Mouse (Mus musculus) B cell, adult (primary cell): ENCODE measurements around the gene E130218I03Rik. TPM values are rescaled to one million over a fixed set of nuclear protein-coding genes. Genes with fewer than 3 reads are reported as not detected.

Source experiments
- total RNA-seq: library from RNA; stranded (reverse); gene quantifications from 4 replicates; pipeline ENCODE4 v1.2.4, GENCODE M21; 2023; ENCODE audit not compliant: inconsistent age

The E130218I03Rik gene
- not detected in 4 replicates for total RNA-seq

GRCm38 (mm10) chr4:134243516-134244250, at the start of gene E130218I03Rik:
Gene E130218I03Rik, plus strand, starts transcription at chr4:134243662.

GRCm38 (mm10) chr4:134202904-134203303, 40.6 kb upstream of the E130218I03Rik start, which contains the start of gene Gm7534:
Gene Gm7534, minus strand, starts transcription at chr4:134203004.

GRCm38 (mm10) chr4:134227194-134227593, 16.3 kb upstream of the E130218I03Rik start, which contains the start of gene Catsper4:
Gene Catsper4, minus strand, starts transcription at chr4:134227383.

GRCm38 (mm10) chr4:134238279-134238651, 5.2 kb upstream of the E130218I03Rik start, which contains the start of gene Cnksr1:
Gene Cnksr1, minus strand, starts transcription at chr4:134238399.

GRCm38 (mm10) chr4:134245148-134245843, 1.8 kb downstream of the E130218I03Rik start, which contains the start of gene Zfp593:
Gene Zfp593, minus strand, starts transcription at chr4:134245592.

GRCm38 (mm10) chr4:134246719-134247258, 3.3 kb downstream of the E130218I03Rik start, which contains the start of gene Gm30191:
Gene Gm30191, plus strand, starts transcription at chr4:134246935.

GRCm38 (mm10) chr4:134253722-134254324, 10.4 kb downstream of the E130218I03Rik start, which contains the start of gene Grrp1:
Gene Grrp1, minus strand, starts transcription at chr4:134254106.

GRCm38 (mm10) chr4:134287575-134288025, 44.1 kb downstream of the E130218I03Rik start, which contains the start of gene Pdik1l:
Gene Pdik1l, minus strand, starts transcription at chr4:134287895.

Other genes with a start within 250 kb of the E130218I03Rik start
- gene Dhdds, start 242.7 kb upstream of the E130218I03Rik start, total RNA-seq: 28.5 to 32.2 TPM (median 30.8 TPM) in 4 replicates
- not detected in 4 replicates for gene Lin28a, start 224.8 kb upstream of the E130218I03Rik start, total RNA-seq
- gene Zfp683, start 189.8 kb upstream of the E130218I03Rik start, total RNA-seq: not detected in 4 replicates
- 6.7 to 12.6 TPM (median 7.7 TPM) in 4 replicates for gene Crybg2, start 182.8 kb upstream of the E130218I03Rik start, total RNA-seq
- gene Cd52, start 148.6 kb upstream of the E130218I03Rik start, total RNA-seq: 1,625 to 1,767 TPM (median 1,711 TPM) in 4 replicates
- gene Ubxn11, start 141.1 kb upstream of the E130218I03Rik start, total RNA-seq: 35.8 to 45.0 TPM (median 39.9 TPM) in 4 replicates
- gene Sh3bgrl3, start 114.9 kb upstream of the E130218I03Rik start, total RNA-seq: 636 to 680 TPM (median 661 TPM) in 4 replicates
- 13.8 to 21.8 TPM (median 16.7 TPM) in 4 replicates for gene Cep85, start 56.5 kb upstream of the E130218I03Rik start, total RNA-seq
- gene Gm7534, start 40.7 kb upstream of the E130218I03Rik start, total RNA-seq: not detected in 4 replicates
- gene Catsper4, start 16.3 kb upstream of the E130218I03Rik start, total RNA-seq: not detected in 4 replicates
- 0.39 to 0.55 TPM in 2 of 4 replicates, not detected in the others for gene Cnksr1, start 5.3 kb upstream of the E130218I03Rik start, total RNA-seq
- 22.7 to 29.6 TPM (median 23.6 TPM) in 4 replicates for gene Zfp593, start 1.9 kb downstream of the E130218I03Rik start, total RNA-seq
- not detected in 4 replicates for gene Gm30191, start 3.3 kb downstream of the E130218I03Rik start, total RNA-seq
- not detected in 4 replicates for gene Grrp1, start 10.4 kb downstream of the E130218I03Rik start, total RNA-seq
- gene Pdik1l, start 44.2 kb downstream of the E130218I03Rik start, total RNA-seq: 10.3 to 15.7 TPM (median 11.6 TPM) in 4 replicates
- gene Trim63, start 71.5 kb downstream of the E130218I03Rik start, total RNA-seq: not detected in 4 replicates
- not detected in 4 replicates for gene Slc30a2, start 99.5 kb downstream of the E130218I03Rik start, total RNA-seq
- 0.90 to 2.0 TPM (median 1.6 TPM) in 4 replicates for gene Extl1, start 140.2 kb downstream of the E130218I03Rik start, total RNA-seq
- 1.9 to 3.3 TPM (median 2.7 TPM) in 4 replicates for gene Pafah2, start 152.7 kb downstream of the E130218I03Rik start, total RNA-seq
- 42.2 to 45.5 TPM (median 43.9 TPM) in 4 replicates for gene Stmn1, start 224.7 kb downstream of the E130218I03Rik start, total RNA-seq